Mouse (Mus musculus): ENCODE results near the gene Ppp3ca.

DNA sequence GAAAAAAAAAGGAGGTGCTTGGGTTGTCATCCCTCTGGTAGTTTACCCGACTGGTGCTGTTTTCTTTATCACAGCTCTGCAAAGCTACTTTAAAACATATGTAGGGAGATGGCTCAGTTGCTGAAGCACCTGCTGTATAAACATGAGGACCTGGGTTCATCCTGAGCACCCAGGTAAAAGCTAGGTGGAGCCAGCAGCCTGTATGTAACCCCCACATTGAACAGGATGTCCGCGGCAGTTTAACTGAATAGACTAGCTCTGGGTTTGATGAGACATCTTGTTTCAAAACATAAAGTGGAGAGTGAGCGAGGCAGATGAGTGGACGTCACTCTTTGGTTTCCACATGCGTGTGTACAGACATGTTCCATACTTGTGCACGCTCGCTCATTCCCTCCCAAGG lies 16.5 kb downstream of the Ppp3ca start:
- TF ChIP-seq CTCF (conservative IDR thresholded peaks at IDR 0.05; ENCODE audit: low read length) (no peak), POU5F1 (IDR thresholded peaks at IDR 0.05; ENCODE audit: borderline replicate concordance, low read length) (no peak)
